Mouse (Mus musculus): ENCODE measurements around the gene Olfr603.
"Not testable (repeated sequence)": the region's sequence is repeated elsewhere in the genome, so short reads cannot be mapped to it uniquely, and the experiment has no call there.

Gene Olfr603

DNA sequence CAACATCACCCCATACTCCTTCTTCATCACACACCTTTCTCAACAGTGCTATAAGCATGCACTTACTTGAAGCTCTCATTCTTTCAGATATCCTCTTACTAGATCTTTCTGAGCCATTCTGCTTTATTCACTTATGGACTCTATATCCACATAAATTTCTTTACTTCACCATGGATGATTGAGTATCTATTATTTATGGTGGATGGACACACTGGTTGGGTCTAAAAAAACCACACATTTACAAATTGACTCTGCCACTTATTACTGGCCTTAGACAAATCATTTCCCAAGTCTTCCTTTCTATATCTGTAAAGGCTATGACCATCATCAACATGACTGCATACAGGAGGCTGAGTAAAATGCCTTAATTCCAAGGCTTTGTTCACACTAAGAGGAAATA, at the start of gene Olfr603:
Olfr603 (minus strand) TSS at position 101 of the 400 bp plus-strand sequence.
- DNase-seq (ENCODE audit: low spot score) = no peak

DNA sequence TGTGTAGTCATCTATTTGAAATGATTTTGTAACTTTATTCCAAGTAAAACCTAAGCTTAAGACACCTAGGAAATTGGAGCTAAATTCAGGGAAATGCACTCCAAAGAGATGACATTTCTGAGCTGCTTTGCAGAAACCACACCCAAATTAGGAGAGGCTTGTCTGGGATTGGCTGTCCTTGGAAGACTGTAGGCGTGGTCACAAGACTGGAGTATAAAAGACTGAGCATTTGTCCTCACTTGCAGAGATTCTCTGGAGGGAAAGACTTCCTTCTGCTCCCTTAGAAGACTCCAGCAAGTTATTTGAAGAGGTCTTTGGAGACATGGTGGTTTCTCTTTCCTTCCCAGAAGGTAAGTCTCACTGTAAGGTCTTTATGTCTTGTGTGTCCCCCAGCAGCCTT, 28.8 kb upstream of the Olfr603 start, which contains the start of gene Usp17lc:
Usp17lc (plus strand) TSS at position 301 of the 400 bp plus-strand sequence.
- not testable (repeated sequence) for DNase-seq (ENCODE audit: low spot score)

DNA sequence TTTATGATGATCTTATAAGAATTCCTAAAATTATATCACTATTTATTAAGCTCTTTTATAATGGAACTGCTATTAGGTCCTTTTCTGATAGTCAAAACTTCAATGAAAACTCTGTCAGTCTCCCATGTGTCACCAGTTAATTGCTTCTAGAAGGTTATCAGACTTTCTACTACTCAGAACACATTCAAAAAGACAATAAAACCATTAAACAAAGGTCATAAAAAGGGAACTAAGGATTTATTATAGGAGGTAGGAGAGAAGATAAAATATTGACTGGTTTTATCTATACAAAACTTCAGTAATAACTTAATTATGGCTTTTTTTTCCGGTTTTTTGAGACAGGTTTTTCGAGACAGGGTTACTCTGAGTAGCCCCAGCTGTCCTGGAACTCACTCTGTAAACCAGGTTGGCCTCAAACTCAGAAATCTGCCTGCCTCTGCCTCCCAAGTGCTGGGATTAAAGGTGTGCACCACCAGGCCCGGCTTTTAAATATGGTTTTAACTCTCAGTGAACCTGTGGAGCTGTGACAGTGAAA, 20.6 kb upstream of the Olfr603 start:
- not testable (repeated sequence) for DNase-seq (ENCODE audit: low spot score)

DNA sequence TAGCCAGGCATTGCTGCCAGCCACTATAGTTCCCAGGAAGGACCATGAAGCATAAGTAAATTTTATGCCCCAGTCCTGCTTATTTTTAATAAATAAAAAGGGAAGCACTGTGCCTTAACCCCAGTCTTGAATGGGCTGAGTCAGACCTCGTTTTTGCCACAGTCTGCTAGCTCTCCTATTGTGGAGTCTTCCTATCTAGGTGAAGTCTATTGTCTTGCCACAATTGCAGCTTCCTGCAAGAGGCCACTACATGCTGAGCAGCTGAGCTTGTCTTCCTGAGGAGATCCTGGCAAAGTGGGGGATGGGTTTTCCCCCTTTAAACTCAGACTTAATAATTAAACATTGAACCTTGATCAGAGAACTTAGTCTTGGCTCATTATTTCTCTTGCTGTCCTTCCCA, 13.0 kb upstream of the Olfr603 start:
- no peak for DNase-seq (ENCODE audit: low spot score)

DNA sequence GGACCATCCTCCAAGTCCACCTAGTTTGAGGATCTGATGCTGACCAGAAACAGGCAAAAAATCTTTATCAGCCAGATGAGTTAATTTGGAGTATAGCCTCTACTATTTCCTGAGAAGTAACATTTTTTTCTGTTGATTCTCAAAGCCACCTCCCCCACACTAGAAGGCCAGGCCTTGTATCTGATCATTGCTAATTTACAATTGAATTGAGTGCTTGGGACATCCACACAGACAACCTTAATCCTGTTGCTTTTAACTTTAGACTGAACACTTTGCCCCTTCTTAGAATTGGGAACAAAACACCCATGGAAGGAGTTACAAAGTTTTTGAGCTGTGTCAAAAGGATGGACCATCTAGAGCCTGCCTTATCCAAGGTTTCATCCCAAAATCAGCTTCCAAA, 11.8 kb upstream of the Olfr603 start:
- DNase-seq (ENCODE audit: low spot score) = no peak

DNA sequence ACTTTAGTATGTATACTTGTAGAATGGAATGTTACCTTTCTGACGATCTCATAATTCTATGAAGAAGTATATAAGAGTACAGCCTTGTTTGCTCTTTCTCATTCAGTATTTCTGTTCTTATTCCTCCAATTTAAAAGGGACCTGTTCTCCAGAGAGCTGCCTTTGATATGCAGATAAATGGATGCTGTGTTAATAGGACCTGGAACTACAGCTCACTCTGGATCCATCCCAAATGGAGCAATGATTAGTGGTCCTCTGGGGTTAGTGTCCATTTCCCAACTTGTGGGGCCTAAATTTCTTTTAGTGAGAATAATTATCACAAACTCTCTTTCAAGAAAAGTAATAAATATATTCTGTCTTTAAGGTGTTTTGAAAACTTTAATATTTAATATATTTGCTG, 23.4 kb downstream of the Olfr603 start, which contains the start of gene Olfr601:
Olfr601 (minus strand) TSS at position 101 of the 400 bp plus-strand sequence.
- DNase-seq (ENCODE audit: low spot score) = no peak

DNA sequence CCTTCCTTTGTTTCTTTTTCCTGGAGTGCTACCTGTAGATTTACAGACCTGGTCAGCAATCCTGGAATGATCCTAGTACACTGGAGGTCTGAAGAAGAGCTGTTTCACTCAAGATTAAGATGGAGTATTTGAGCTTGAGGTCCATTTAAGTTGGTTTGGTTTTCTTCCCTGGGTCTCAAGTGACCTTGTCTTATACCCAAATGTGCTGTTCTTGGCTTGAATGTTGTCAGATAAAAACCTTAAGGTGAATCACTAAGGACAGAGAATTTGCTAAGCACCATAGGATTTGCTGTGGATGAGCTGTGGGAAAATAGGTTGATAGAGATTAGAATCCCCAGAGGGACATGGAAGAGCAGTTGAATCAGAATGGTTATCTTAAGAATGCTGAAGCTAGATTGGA, 36.4 kb downstream of the Olfr603 start, which contains the start of gene Olfr600:
Olfr600 (minus strand) TSS at position 101 of the 400 bp plus-strand sequence.
- DNase-seq (ENCODE audit: low spot score) = no peak

DNA sequence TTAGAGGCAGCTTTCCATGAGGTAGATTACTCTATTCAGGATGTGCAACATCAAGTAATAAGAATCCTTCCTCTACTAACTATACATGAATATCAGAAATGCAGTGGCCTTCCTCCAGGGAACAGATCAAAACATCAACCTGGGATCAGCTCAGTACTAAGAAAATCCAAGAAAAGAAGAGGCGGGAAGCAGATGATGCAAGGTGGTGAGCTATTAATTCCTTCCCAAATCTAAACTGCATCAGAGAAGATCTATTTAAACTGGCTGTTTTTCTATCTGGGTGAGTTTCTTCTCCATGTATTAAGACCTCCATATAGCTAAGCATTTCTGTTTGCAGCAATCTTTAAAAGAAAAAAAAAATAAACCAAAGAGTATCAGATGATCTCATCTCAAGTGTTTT, 50.4 kb downstream of the Olfr603 start, which contains the start of gene Olfr599:
Olfr599 (plus strand) TSS at position 301 of the 400 bp plus-strand sequence.
- DNase-seq (ENCODE audit: low spot score) = no peak
